ENCODE assay signal across 10 mouse cellular contexts in the genomic region with DNA sequence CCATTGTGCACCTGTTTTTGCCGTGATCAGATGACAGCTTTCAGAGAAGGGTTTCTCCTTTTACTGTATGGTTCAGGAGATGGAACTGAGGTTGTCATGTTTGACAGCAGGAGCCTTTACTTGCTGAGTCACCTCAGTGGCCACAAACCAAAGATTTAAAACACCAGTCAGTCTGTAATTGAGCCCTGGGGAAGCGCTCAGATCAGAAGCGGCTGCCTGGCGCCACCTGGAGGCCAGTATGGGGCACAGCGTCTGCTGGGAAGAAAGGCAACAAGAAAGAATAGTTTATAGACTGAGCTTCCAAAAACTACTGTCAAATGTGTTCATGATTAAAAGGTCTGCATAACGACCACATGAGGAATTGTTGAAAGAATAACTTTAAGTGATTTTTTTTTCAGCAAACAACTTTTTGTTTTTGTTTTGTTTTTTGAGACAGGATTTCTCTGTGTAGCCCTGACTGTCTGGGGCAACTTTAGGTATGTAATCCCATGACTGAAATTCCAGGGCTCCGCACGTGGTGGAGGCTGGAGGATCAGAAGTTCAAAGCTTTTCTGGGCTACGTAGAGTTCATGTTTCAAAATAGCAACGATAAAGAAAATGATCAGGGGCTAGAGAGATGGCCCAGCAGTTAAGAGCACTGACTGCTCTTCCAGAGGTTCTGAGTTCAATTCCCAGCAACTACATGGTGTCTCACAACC. TPM values are rescaled to one million over a fixed set of nuclear protein-coding genes. Genes with fewer than 3 reads are reported as not detected.
DNase-seq lines count a peak whose midpoint lies in the region; ATAC-seq and TF ChIP-seq lines count a peak whose summit lies in the region.
"Had no signal": no experiment of that assay in that cellular context is flagged by ENCODE, and none has a peak within 500 bp of the region (broad histone marks: within the 10 kb centered on the region; RNA-seq: fewer than 3 reads in every experiment).

No protein-coding gene starts in this region.

- no peaks in the 10 kb centered on the region for H3K4me1 ChIP-seq in kidney, embryonic 14.5 days (ENCODE audit: control insufficient read depth, insufficient read depth, low read length)
- H3K4me1 ChIP-seq in MEL (ENCODE audit: control insufficient read depth in 1 of 2, insufficient read depth in 2 of 2, low read length in 2 of 2): peaks cover 10 to 20% of the 10 kb centered on the region in 2 experiments
- no peaks in the 10 kb centered on the region for H3K4me1 ChIP-seq in cerebellum, adult 2 months (ENCODE audit: control insufficient read depth, insufficient read depth, low read length)

- H3K4me2 ChIP-seq in kidney, embryonic 14.5 days (replicated peaks; ENCODE audit: low read depth, low read length): no peak overlapping the region

- no peaks in the 10 kb centered on the region for H3K9me3 ChIP-seq in kidney, embryonic 14.5 days (ENCODE audit: control insufficient read depth, low read length)
- no peaks in the 10 kb centered on the region for H3K9me3 ChIP-seq in MEL (replicated peaks; ENCODE audit: insufficient read depth, low read length)

- 23% methylated on average over 10 of the region's 10 CpGs for WGBS in kidney, embryonic 14.5 days
- WGBS in cerebellum, adult 2 months: 21% methylated on average over 10 of the region's 10 CpGs

- H3K4me3 ChIP-seq in kidney, embryonic 14.5 days (ENCODE audit: low read length): no peak overlapping the region
- no peak overlapping the region for H3K4me3 ChIP-seq in MEL (ENCODE audit: control insufficient read depth in 1 of 2, insufficient read depth in 1 of 2, low read depth in 2 of 2, low read length in 2 of 2)
- no peak overlapping the region for H3K4me3 ChIP-seq in cerebellum, adult 2 months (replicated peaks; ENCODE audit: insufficient read depth, low read depth, low read length)

- no peak for ATAC-seq in kidney, embryonic 14.5 days (ENCODE audit: low FRiP score, low TSS enrichment)

- no peaks in the 10 kb centered on the region for H3K27me3 ChIP-seq in kidney, embryonic 14.5 days (ENCODE audit: control insufficient read depth, insufficient read depth, low read length)
- H3K27me3 ChIP-seq in MEL (ENCODE audit: control insufficient read depth in 1 of 2, insufficient read depth in 2 of 2, low read length in 2 of 2): no peaks in the 10 kb centered on the region
- H3K27me3 ChIP-seq in cerebellum, adult 2 months (ENCODE audit: control insufficient read depth, insufficient read depth, low read length): no peaks in the 10 kb centered on the region

- DNase-seq in kidney, adult 18-20 months: peak; percentile 78
- DNase-seq in MEL (ENCODE audit: low read depth, low spot score): peak; percentile 94
- peak; percentile 75 to 77 for DNase-seq in cerebellum, adult 2 months
- DNase-seq in gastrocnemius, postnatal 10 days: peak; percentile 74
- peak; percentile 61 to 72 for DNase-seq in left cerebral cortex, postnatal 10 days (ENCODE audit: extremely low spot score in 1 of 2, low spot score in 2 of 2)
- peak; percentile 77 to 82 for DNase-seq in natural killer cell, adult 2 months (ENCODE audit: low spot score in 2 of 2)
- DNase-seq in thymus, postnatal 0 days (ENCODE audit: low spot score): peak; percentile 80

- H3K79me2 ChIP-seq in MEL (ENCODE audit: control insufficient read depth, insufficient read depth, low read length, poor library complexity): no peaks in the 10 kb centered on the region

- intact Hi-C loops in left cerebral cortex, postnatal 10 days (cut with DNase I): loop anchor here (5.0 kb wide), 1 partner anchor 36 kb away; no protein-coding TSS in a partner anchor

- no peak for TF ChIP-seq POLR2A in MEL (IDR thresholded peaks at IDR 0.05; ENCODE audit: control insufficient read depth in 1 of 2, insufficient read depth in 1 of 2, low read depth in 1 of 2, low read length in 2 of 2, poor library complexity in 1 of 2)
- no peak for TF ChIP-seq POLR2A in cerebellum, adult 2 months (IDR thresholded peaks at IDR 0.05; ENCODE audit: borderline replicate concordance, insufficient read depth, low read length)

- no peak overlapping the region for H3K27ac ChIP-seq in kidney, embryonic 14.5 days (ENCODE audit: low read depth, low read length)
- no peak overlapping the region for H3K27ac ChIP-seq in MEL (ENCODE audit: control insufficient read depth, low read depth, low read length)
- H3K27ac ChIP-seq in cerebellum, adult 2 months (ENCODE audit: insufficient read depth, low read length): no peak overlapping the region

- peak; percentile 91 to 99 (median 98) for TF ChIP-seq CTCF in MEL (IDR thresholded peaks at IDR 0.05 in 2 of 3, conservative IDR thresholded peaks at IDR 0.05 in 1 of 3; ENCODE audit: control insufficient read depth in 1 of 3, insufficient read depth in 1 of 3, low read depth in 2 of 3, low read length in 3 of 3, poor library complexity in 1 of 3, severe bottlenecking in 1 of 3)
- TF ChIP-seq CTCF in cerebellum, adult 2 months (IDR thresholded peaks at IDR 0.05; ENCODE audit: borderline replicate concordance, insufficient read depth, low read depth, low read length): peak; percentile 88

- peak in 1 of 2 experiments; percentile 22; a peak in 1 of 4 replicates for TF ChIP-seq EP300 in MEL (IDR thresholded peaks at IDR 0.05; ENCODE audit: low read depth in 1 of 2, low read length in 2 of 2)

- peaks cover under 1% of the 10 kb centered on the region; the same call in 1 of the 2 replicates for H3K36me3 ChIP-seq in kidney, embryonic 14.5 days (ENCODE audit: control insufficient read depth, insufficient read depth, low read length)
- H3K36me3 ChIP-seq in MEL (ENCODE audit: control insufficient read depth in 1 of 2, insufficient read depth in 2 of 2, low read length in 2 of 2): peaks cover 0 to 27% of the 10 kb centered on the region in 2 experiments; a peak in 2 of 4 replicates

- TF ChIP-seq RAD21 in MEL (IDR thresholded peaks at IDR 0.05; ENCODE audit: low read depth, low read length): peak; percentile 93

- H3K9ac ChIP-seq in kidney, embryonic 14.5 days (ENCODE audit: low read depth, low read length): no peak overlapping the region
- H3K9ac ChIP-seq in MEL (ENCODE audit: control insufficient read depth, low read depth, low read length, poor library complexity, severe bottlenecking): peak overlapping the region; percentile 10; the same call in 1 of the 2 replicates

TF ChIP-seq in MEL, 35 proteins besides CTCF, POLR2A, EP300 and RAD21 (continues in another document):
- TF ChIP-seq NRF1 (IDR thresholded peaks at IDR 0.05; ENCODE audit: insufficient read depth, low read depth, low read length, poor library complexity, severe bottlenecking) (no peak), JUND (IDR thresholded peaks at IDR 0.05; ENCODE audit: low read depth, low read length) (no peak), GABPA (IDR thresholded peaks at IDR 0.05; ENCODE audit: low read depth, low read length) (peak; percentile 67; the same call in 1 of the 2 replicates), MXI1 (IDR thresholded peaks at IDR 0.05; ENCODE audit: low read depth, low read length) (peak; percentile 58; the same call in 1 of the 2 replicates), ZC3H11A (IDR thresholded peaks at IDR 0.05; ENCODE audit: low read depth, low read length) (peak; percentile 84)

RNA-seq across cellular contexts. Expression of a gene that starts 22.0 kb away (rescaled TPM):
- not detected in 2 replicates for polyA plus RNA-seq in kidney, embryonic 14.5 days (2014; fragmentation: Nextera tagmentation; extraction: Ambion mirVana)
- total RNA-seq in MEL (2012; rRNA removed): not detected in 2 replicates
- not detected for polyA plus RNA-seq in MEL (2012; ENCODE audit: insufficient read depth in 1 of 2, insufficient read length in 2 of 2, low read depth in 1 of 2, low replicate concordance in 2 of 2, missing spikeins in 1 of 2)
- polyA plus RNA-seq in cerebellum, adult 2 months (2012; rRNA removed): not detected in 2 replicates
- total RNA-seq in gastrocnemius, postnatal 10 days (2021): not detected
- total RNA-seq in left cerebral cortex, postnatal 10 days (2021): not detected
- polyA plus RNA-seq in thymus, postnatal 0 days (2015; fragmentation: Nextera tagmentation; extraction: Ambion mirVana): 17.5 and 20.5 TPM in 2 replicates
- polyA plus RNA-seq: frontal cortex, adult 2 months; neural tube, embryonic 14.5 days had no signal

RNA-seq across cellular contexts. Expression of a gene that starts 23.3 kb away (rescaled TPM):
- 61.1 and 73.7 TPM in 2 replicates for polyA plus RNA-seq in kidney, embryonic 14.5 days (2014; fragmentation: Nextera tagmentation; extraction: Ambion mirVana)
- total RNA-seq in MEL (2012; rRNA removed): 47.4 and 49.4 TPM in 2 replicates
- 100 to 1,000 TPM in 1 of 2 experiments, not detected in 1; 140 TPM for polyA plus RNA-seq in MEL (2012; ENCODE audit: insufficient read depth in 1 of 2, insufficient read length in 2 of 2, low read depth in 1 of 2, low replicate concordance in 2 of 2, missing spikeins in 1 of 2)
- polyA plus RNA-seq in cerebellum, adult 2 months (2012; rRNA removed): 21.1 and 24.2 TPM in 2 replicates
- total RNA-seq in gastrocnemius, postnatal 10 days (2021): 10 to 100 TPM; 24.0 to 25.2 TPM
- total RNA-seq in left cerebral cortex, postnatal 10 days (2021): 10 to 100 TPM; 20.9 to 21.8 TPM
- polyA plus RNA-seq in thymus, postnatal 0 days (2015; fragmentation: Nextera tagmentation; extraction: Ambion mirVana): 86.5 and 87.3 TPM in 2 replicates

RNA-seq across cellular contexts. Expression of a gene that starts 23.8 kb away (rescaled TPM):
- 0.14 TPM in 2 replicates for polyA plus RNA-seq in kidney, embryonic 14.5 days (2014; fragmentation: Nextera tagmentation; extraction: Ambion mirVana)
- total RNA-seq in MEL (2012; rRNA removed): 0.07 TPM in 1 of 2 replicates, not detected in the other
- polyA plus RNA-seq in MEL (2012; ENCODE audit: insufficient read depth in 1 of 2, insufficient read length in 2 of 2, low read depth in 1 of 2, low replicate concordance in 2 of 2, missing spikeins in 1 of 2): under 1 TPM in 1 of 2 experiments, not detected in 1; 0.04 TPM
- polyA plus RNA-seq in cerebellum, adult 2 months (2012; rRNA removed): 0.07 and 0.08 TPM in 2 replicates
- total RNA-seq in gastrocnemius, postnatal 10 days (2021): not detected
- total RNA-seq in left cerebral cortex, postnatal 10 days (2021): under 1 TPM; 0.13 to 0.30 TPM
- polyA plus RNA-seq in thymus, postnatal 0 days (2015; fragmentation: Nextera tagmentation; extraction: Ambion mirVana): 1.4 and 3.2 TPM in 2 replicates
- polyA plus RNA-seq: neural tube, embryonic 14.5 days had no signal

RNA-seq across cellular contexts. Expression of a gene that starts 28.3 kb away (rescaled TPM):
- polyA plus RNA-seq in kidney, embryonic 14.5 days (2014; fragmentation: Nextera tagmentation; extraction: Ambion mirVana): 0.11 and 0.23 TPM in 2 replicates
- not detected in 2 replicates for total RNA-seq in MEL (2012; rRNA removed)
- polyA plus RNA-seq in MEL (2012; ENCODE audit: insufficient read depth in 1 of 2, insufficient read length in 2 of 2, low read depth in 1 of 2, low replicate concordance in 2 of 2, missing spikeins in 1 of 2): under 1 TPM in 1 of 2 experiments, not detected in 1; 0.04 TPM
- polyA plus RNA-seq in cerebellum, adult 2 months (2012; rRNA removed): 0.08 and 0.18 TPM in 2 replicates
- under 1 TPM in 1 of 2 experiments, not detected in 1; 0.38 TPM for total RNA-seq in gastrocnemius, postnatal 10 days (2021)
- total RNA-seq in left cerebral cortex, postnatal 10 days (2021): not detected
- polyA plus RNA-seq in thymus, postnatal 0 days (2015; fragmentation: Nextera tagmentation; extraction: Ambion mirVana): 0.08 and 0.16 TPM in 2 replicates
- polyA plus RNA-seq: neural tube, embryonic 14.5 days had no signal

RNA-seq across cellular contexts. Expression of a gene that starts 34.0 kb away (rescaled TPM):
- polyA plus RNA-seq in kidney, embryonic 14.5 days (2014; fragmentation: Nextera tagmentation; extraction: Ambion mirVana): 12.1 and 18.7 TPM in 2 replicates
- 1.1 TPM in 2 replicates for total RNA-seq in MEL (2012; rRNA removed)
- polyA plus RNA-seq in MEL (2012; ENCODE audit: insufficient read depth in 1 of 2, insufficient read length in 2 of 2, low read depth in 1 of 2, low replicate concordance in 2 of 2, missing spikeins in 1 of 2): under 1 TPM in 1 of 2 experiments, not detected in 1; 0.65 TPM
- 7.6 and 7.7 TPM in 2 replicates for polyA plus RNA-seq in cerebellum, adult 2 months (2012; rRNA removed)
- total RNA-seq in gastrocnemius, postnatal 10 days (2021): 10 to 100 TPM; 17.2 to 19.7 TPM
- 10 to 100 TPM; 15.1 to 15.8 TPM for total RNA-seq in left cerebral cortex, postnatal 10 days (2021)
- polyA plus RNA-seq in thymus, postnatal 0 days (2015; fragmentation: Nextera tagmentation; extraction: Ambion mirVana): 2.9 and 4.4 TPM in 2 replicates

Comparison
In these comparisons a context has a peak if more than half of its experiments do, and no peak if none do; other contexts are left out.
1. RNA of a gene that starts 22.0 kb away (polyA plus RNA-seq): 17.5 to 20.5 TPM in thymus, postnatal 0 days; not detected in kidney, embryonic 14.5 days, not detected in MEL and not detected in cerebellum, adult 2 months; every median in the first group is over 10 times any median in the second.
2. Peak in every context shown above with its lines, with median percentiles within 50 percentile points of each other: DNase-seq.